In the genomic region with DNA sequence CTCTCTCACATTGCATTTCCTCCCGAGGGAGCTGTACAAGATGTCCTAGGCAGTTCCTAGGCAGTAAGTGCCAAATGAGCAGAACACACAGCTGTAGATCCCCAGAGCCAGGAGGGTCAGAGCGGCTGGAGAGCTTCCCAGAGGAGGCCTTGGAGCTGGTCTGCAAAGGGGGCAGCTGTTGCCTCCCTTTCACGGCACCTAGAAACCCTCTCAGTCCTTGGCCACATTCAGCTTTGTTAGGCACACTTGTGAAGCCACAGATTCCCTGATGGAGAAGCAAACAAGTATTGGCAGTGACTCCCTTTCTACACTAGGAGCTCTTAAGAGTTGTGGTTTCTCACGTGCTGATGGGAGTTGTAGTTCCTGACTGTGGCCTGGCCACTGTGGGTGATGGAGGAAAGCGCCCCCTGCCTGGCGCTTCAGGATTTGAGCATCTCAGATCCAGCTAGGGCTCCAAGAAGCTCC, we compare ENCODE assay signal across 8 mouse cellular contexts. TPM values are rescaled to one million over a fixed set of nuclear protein-coding genes. Genes with fewer than 3 reads are reported as not detected.
DNase-seq lines count a peak whose midpoint lies in the region; ATAC-seq lines count a peak whose summit lies in the region.

No protein-coding gene starts in this region.

- no peak overlapping the region for H3K4me3 ChIP-seq in intestine, embryonic 14.5 days (ENCODE audit: low read depth, low read length)

- H3K36me3 ChIP-seq in intestine, embryonic 14.5 days (ENCODE audit: control insufficient read depth, insufficient read depth, low read length) = no peaks in the 10 kb centered on the region

- 22% methylated on average over 6 of the region's 6 CpGs for WGBS in intestine, embryonic 14.5 days

- no peak overlapping the region for H3K9ac ChIP-seq in intestine, embryonic 14.5 days (ENCODE audit: low read length)

- peak; percentile 95 for ATAC-seq in common myeloid progenitor, adult 5-6 weeks (replicated peaks; ENCODE audit: low read depth, poor library complexity, severe bottlenecking)
- ATAC-seq in intestine, embryonic 14.5 days (replicated peaks; ENCODE audit: low FRiP score, low TSS enrichment, low read depth) = peak; percentile 52; the same call in 1 of the 2 replicates
- ATAC-seq in megakaryocyte-erythroid progenitor cell, adult 5-6 weeks (replicated peaks; ENCODE audit: low FRiP score, low TSS enrichment, poor library complexity, severe bottlenecking) = peak; percentile 77
- ATAC-seq in erythroid progenitor cell, adult 5-6 weeks (replicated peaks; ENCODE audit: low FRiP score, poor library complexity, severe bottlenecking) = no peak

- no peaks in the 10 kb centered on the region for H3K27me3 ChIP-seq in intestine, embryonic 14.5 days (replicated peaks; ENCODE audit: control insufficient read depth, insufficient read depth, low read length)

- H3K4me2 ChIP-seq in intestine, embryonic 14.5 days (ENCODE audit: low read length) = no peak overlapping the region

- no peaks in the 10 kb centered on the region for H3K9me3 ChIP-seq in intestine, embryonic 14.5 days (ENCODE audit: control insufficient read depth, low read length)

- intact Hi-C loops in gastrocnemius, postnatal 14 days (cut with DNase I; ENCODE audit: low total_unique reads) = loop anchor here (5.0 kb wide), 1 partner anchor 35 kb away; the partner anchor contains the start of gene Nrxn2
- intact Hi-C loops in left cerebral cortex, postnatal 10 days (cut with DNase I) = loop anchor here (5.0 kb wide), 1 partner anchor 35 kb away; the partner anchor contains the start of gene Nrxn2

- no peak overlapping the region for H3K27ac ChIP-seq in intestine, embryonic 14.5 days (ENCODE audit: low read depth)

- H3K4me1 ChIP-seq in intestine, embryonic 14.5 days (replicated peaks; ENCODE audit: control insufficient read depth, insufficient read depth, low read length) = peaks cover 4% of the 10 kb centered on the region; the same call in 1 of the 2 replicates

- peak; percentile 96 for DNase-seq in ZHBTc4 (ENCODE audit: low read depth, low spot score)
- DNase-seq in gastrocnemius, postnatal 14 days = peak; percentile 83
- DNase-seq in intestine, embryonic 14.5 days (ENCODE audit: low spot score) = peak; percentile 78
- DNase-seq in left cerebral cortex, postnatal 10 days (ENCODE audit: extremely low spot score in 1 of 2, low spot score in 2 of 2) = peak; percentile 84 to 85
- peak; percentile 72 for DNase-seq in right cerebral cortex, postnatal 14 days

RNA-seq across cellular contexts. Expression of gene Nrxn2, which starts 33.5 kb away (rescaled TPM):
- not detected in 2 replicates for total RNA-seq in common myeloid progenitor, adult 5-6 weeks (2017)
- total RNA-seq in gastrocnemius, postnatal 14 days (2021) = 1 to 10 TPM; 1.5 to 2.9 TPM
- polyA plus RNA-seq in intestine, embryonic 14.5 days (2014; fragmentation: Nextera tagmentation; extraction: Ambion mirVana) = 1.9 and 2.1 TPM in 2 replicates
- 100 to 1,000 TPM; 809 to 835 TPM for total RNA-seq in left cerebral cortex, postnatal 10 days (2021)
- total RNA-seq in megakaryocyte-erythroid progenitor cell, adult 5-6 weeks (2014; fragmentation: Nextera tagmentation) = not detected in 2 replicates
- total RNA-seq in megakaryocyte-erythroid progenitor cell, adult 5-6 weeks (2017) = not detected in 2 replicates
- total RNA-seq in erythroid progenitor cell, adult 5-6 weeks (2015; ENCODE audit: low replicate concordance) = not detected in 2 replicates
- not detected in 2 replicates for total RNA-seq in erythroid progenitor cell, adult 5-6 weeks (2017; ENCODE audit: low replicate concordance)

RNA-seq across cellular contexts. Expression of gene Rasgrp2, which starts 52.9 kb away (rescaled TPM):
- total RNA-seq in common myeloid progenitor, adult 5-6 weeks (2017) = 116 and 137 TPM in 2 replicates
- 10 to 100 TPM; 24.0 to 37.6 TPM for total RNA-seq in gastrocnemius, postnatal 14 days (2021)
- 30.0 and 31.8 TPM in 2 replicates for polyA plus RNA-seq in intestine, embryonic 14.5 days (2014; fragmentation: Nextera tagmentation; extraction: Ambion mirVana)
- total RNA-seq in left cerebral cortex, postnatal 10 days (2021) = 100 to 1,000 TPM; 179 to 190 TPM
- 41.2 and 64.6 TPM in 2 replicates for total RNA-seq in megakaryocyte-erythroid progenitor cell, adult 5-6 weeks (2014; fragmentation: Nextera tagmentation)
- total RNA-seq in megakaryocyte-erythroid progenitor cell, adult 5-6 weeks (2017) = 21.6 and 32.0 TPM in 2 replicates
- total RNA-seq in erythroid progenitor cell, adult 5-6 weeks (2015; ENCODE audit: low replicate concordance) = 42.3 and 47.2 TPM in 2 replicates
- 29.9 and 37.7 TPM in 2 replicates for total RNA-seq in erythroid progenitor cell, adult 5-6 weeks (2017; ENCODE audit: low replicate concordance)

Comparison
In these comparisons a context has a peak if more than half of its experiments do, and no peak if none do; other contexts are left out.
1. RNA of gene Nrxn2, which starts 33.5 kb away (total RNA-seq): 809 to 835 TPM in left cerebral cortex, postnatal 10 days; 1.5 to 2.9 TPM in gastrocnemius, postnatal 14 days, not detected in common myeloid progenitor, adult 5-6 weeks, not detected in megakaryocyte-erythroid progenitor cell, adult 5-6 weeks and not detected in erythroid progenitor cell, adult 5-6 weeks; every median in the first group is over 100 times any median in the second.
2. Peak in every context shown above with its lines, with median percentiles within 50 percentile points of each other: DNase-seq.